Mouse (Mus musculus) liver, embryonic 16.5 days (tissue): Measurements from ENCODE around the gene Myt1. TPM values are rescaled to one million over a fixed set of nuclear protein-coding genes. Genes with fewer than 3 reads are reported as not detected.

Source experiments
- ATAC-seq: fragments of 200-750 bp; cut with Nextera tagmentation; 2 replicates; pipeline ENCODE4 v1.8.0; 2017; ENCODE audit warnings: low read depth, mild to moderate bottlenecking, moderate number of reproducible peaks, moderate library complexity
- H3K27ac ChIP-seq: fragments of 300-500 bp; sonication (generic); 2 replicates; pipeline ENCODE4 v1.5.1; 2014; ENCODE audit warnings: mild to moderate bottlenecking, low read length
- H3K27me3 ChIP-seq: fragments of 300-500 bp; sonication (generic); 2 replicates; pipeline ENCODE4 v1.6.1; 2014; ENCODE audit warnings: low read depth, low read length, mixed read lengths; ENCODE audit not compliant: control insufficient read depth, insufficient read depth
- H3K36me3 ChIP-seq: fragments of 300-500 bp; sonication (generic); 2 replicates; pipeline ENCODE4 v1.6.1; 2014; ENCODE audit warnings: mild to moderate bottlenecking; ENCODE audit not compliant: control insufficient read depth, insufficient read depth
- H3K4me1 ChIP-seq: fragments of 300-500 bp; sonication (generic); 2 replicates; pipeline ENCODE4 v1.6.1; 2014; ENCODE audit warnings: low read depth, low read length, mixed read lengths; ENCODE audit not compliant: control insufficient read depth
- H3K4me2 ChIP-seq: fragments of 300-500 bp; sonication (generic); 2 replicates; pipeline ENCODE4 v1.6.1; 2014; ENCODE audit warnings: low read depth, low read length, mixed read lengths
- H3K4me3 ChIP-seq: fragments of 300-500 bp; sonication (generic); 2 replicates; pipeline ENCODE4 v1.5.1; 2014; ENCODE audit warnings: low read depth, mild to moderate bottlenecking, low read length
- H3K9ac ChIP-seq: fragments of 300-500 bp; sonication (generic); 2 replicates; pipeline ENCODE4 v1.6.1; 2014; ENCODE audit warnings: low read depth, low read length
- H3K9me3 ChIP-seq: fragments of 300-500 bp; sonication (generic); replicated peaks from 2 replicates; pipeline ENCODE4 v1.6.1; 2016; ENCODE audit warnings: low read length; ENCODE audit not compliant: control insufficient read depth
- WGBS: fragments of 180-500 bp; shearing (Covaris S2); extraction: QIAGEN DNeasy Blood & Tissue Kit; methylation state at CpG from one replicate; pipeline ENCODE4 v1.1.7; 2014; ENCODE audit not compliant: insufficient replicate concordance; 5-methylcytosine and 5-hydroxymethylcytosine counted together
- polyA plus RNA-seq: library from polyadenylated mRNA; unstranded; fragments of >200 nt; fragmentation: Nextera tagmentation; extraction: Ambion mirVana; gene quantifications from 2 replicates; pipeline ENCODE4 v1.2.1, GENCODE M21; 2015

Myt1 gene
- polyA plus RNA-seq, 1 experiment from 2014 or later, result not detected

DNA sequence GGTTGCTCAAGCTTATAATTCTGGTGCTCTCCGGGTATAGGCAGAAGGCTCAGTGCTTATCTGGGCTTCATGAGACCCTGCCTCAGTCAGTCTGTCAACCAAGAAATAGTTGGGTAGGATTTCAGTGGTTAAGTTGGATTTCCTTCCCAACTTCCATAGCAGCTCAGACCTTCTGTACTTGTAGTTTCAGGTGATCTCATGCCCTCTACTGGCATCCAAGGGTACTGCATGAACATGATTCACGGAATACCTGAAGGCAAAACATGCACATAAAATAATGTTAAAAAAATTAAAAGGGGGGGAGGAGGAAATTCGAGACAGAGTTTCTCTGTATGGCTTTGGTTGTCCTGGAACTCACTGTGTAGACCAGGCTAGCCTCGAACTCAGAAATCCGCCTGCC, 103.8 kb downstream of the Myt1 start:
- no peak for ATAC-seq
- Histone ChIP-seq H3K9me3 (no peaks in the 10 kb centered on the region), H3K27ac (no peak overlapping the region), H3K4me1 (peaks cover 16% of the 10 kb centered on the region), H3K9ac (no peak overlapping the region), H3K4me3 (no peak overlapping the region), H3K27me3 (no peaks in the 10 kb centered on the region), H3K4me2 (no peak overlapping the region), H3K36me3 (peaks cover 11% of the 10 kb centered on the region)
- WGBS, result 47% methylated on average over 5 of the region's 5 CpGs

DNA sequence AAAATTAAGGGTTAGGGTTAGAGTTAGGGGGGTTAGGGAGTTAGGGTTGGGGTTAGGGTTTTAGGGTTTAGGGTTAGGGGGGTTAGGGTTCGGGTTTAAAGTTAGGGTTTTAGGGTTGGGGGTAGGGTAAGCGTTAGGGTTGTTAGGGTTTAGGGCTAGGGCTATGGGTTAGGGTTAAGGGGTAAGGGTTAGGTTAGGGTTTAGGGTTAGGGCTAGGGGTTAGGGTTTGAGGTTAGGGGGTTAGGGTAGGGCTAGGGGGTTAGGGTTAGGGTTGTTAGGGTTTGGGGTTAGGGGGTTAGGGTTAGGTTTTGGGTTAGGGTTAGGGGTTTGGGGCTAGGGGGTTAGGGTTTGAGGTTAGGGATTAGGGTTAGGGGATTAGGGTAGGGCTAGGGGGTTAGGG, 107.9 kb downstream of the Myt1 start:
- H3K4me1 ChIP-seq, result no peaks in the 10 kb centered on the region
- peaks cover 11% of the 10 kb centered on the region for H3K36me3 ChIP-seq
- no peak overlapping the region for H3K27ac ChIP-seq
- WGBS, result 76% methylated on average over 2 of the region's 2 CpGs
- no peaks in the 10 kb centered on the region for H3K9me3 ChIP-seq
- H3K4me2 ChIP-seq, result no peak overlapping the region
- no peaks in the 10 kb centered on the region for H3K27me3 ChIP-seq
- H3K4me3 ChIP-seq, result no peak overlapping the region
- no peak overlapping the region for H3K9ac ChIP-seq
- ATAC-seq, result no peak

Other genes with a start within 250 kb of the Myt1 start
- 26.4 and 27.3 TPM in 2 replicates for gene Dnajc5, start 242.8 kb upstream of the Myt1 start, polyA plus RNA-seq
- 21.0 and 23.6 TPM in 2 replicates for gene Uckl1, start 178.4 kb upstream of the Myt1 start, polyA plus RNA-seq
- 24.2 and 25.0 TPM in 2 replicates for gene Prpf6, start 171.5 kb upstream of the Myt1 start, polyA plus RNA-seq
- 6.2 and 7.6 TPM in 2 replicates for gene Zfp512b, start 170.5 kb upstream of the Myt1 start, polyA plus RNA-seq
- gene Samd10, start 164.1 kb upstream of the Myt1 start, polyA plus RNA-seq, result 1.7 and 2.3 TPM in 2 replicates
- 0.19 TPM in 1 of 2 replicates, not detected in the other for gene Gm29797, start 106.3 kb upstream of the Myt1 start, polyA plus RNA-seq
- gene Sox18, start 91.7 kb upstream of the Myt1 start, polyA plus RNA-seq, result 6.9 TPM in 2 replicates
- 1.9 TPM in 2 replicates for gene Tcea2, start 83.0 kb upstream of the Myt1 start, polyA plus RNA-seq
- 19.0 and 19.7 TPM in 2 replicates for gene Rgs19, start 69.4 kb upstream of the Myt1 start, polyA plus RNA-seq
- not detected in 2 replicates for gene Lkaaear1, start 64.9 kb upstream of the Myt1 start, polyA plus RNA-seq
- gene Oprl1, start 48.3 kb upstream of the Myt1 start, polyA plus RNA-seq, result 0.07 and 0.11 TPM in 2 replicates
- 17.4 and 18.6 TPM in 2 replicates for gene Pcmtd2, start 74.5 kb downstream of the Myt1 start, polyA plus RNA-seq
- gene Polr3k, start 101.0 kb downstream of the Myt1 start, polyA plus RNA-seq, result 17.8 and 22.1 TPM in 2 replicates
- gene Gm14496, start 227.8 kb downstream of the Myt1 start, polyA plus RNA-seq, result not detected in 2 replicates